Mouse (Mus musculus): ENCODE measurements around the gene Wbp2nl. TPM values are rescaled to one million over a fixed set of nuclear protein-coding genes. Genes with fewer than 3 reads are reported as not detected.

Wbp2nl gene
- polyA plus RNA-seq, 1 experiment from 2014 or later = not detected

DNA sequence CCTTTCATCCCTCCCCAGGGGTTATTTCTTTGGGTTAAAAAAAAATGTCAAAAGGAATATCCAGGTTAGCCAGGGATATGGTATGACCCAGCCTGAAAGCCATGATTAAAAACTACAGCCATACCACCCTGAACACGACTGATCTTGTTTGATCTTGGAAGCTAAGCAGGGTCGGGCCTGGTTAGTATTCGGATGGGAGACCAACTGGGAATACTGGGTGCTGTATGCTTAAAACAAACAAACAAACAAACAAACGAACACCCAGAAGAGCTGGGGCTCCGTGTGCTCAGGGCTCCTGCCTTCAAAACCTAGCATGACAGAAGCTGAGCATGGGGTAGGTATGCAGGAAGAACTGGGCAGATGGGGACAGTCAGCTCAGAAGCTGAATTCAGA, 43.8 kb downstream of the Wbp2nl start:
- Histone ChIP-seq H3K27ac (no peak overlapping the region), H3K4me3 (no peak overlapping the region), H3K27me3 (peaks cover 5% of the 10 kb centered on the region), H3K9me3 (no peaks in the 10 kb centered on the region), H3K4me1 (peaks cover 40% of the 10 kb centered on the region), H3K36me3 (0 out of 2 replicates have a peak, but pooled peaks cover 3% of the 10 kb centered on the region), H3K4me2 (replicated peaks) (peak overlapping the region; percentile 81), H3K9ac (peak overlapping the region; percentile 84; the same call in 1 of the 2 replicates)
- 69% methylated on average over 5 of the region's 5 CpGs for WGBS
- ATAC-seq (ENCODE audit: low FRiP score, low read depth) = no peak

DNA sequence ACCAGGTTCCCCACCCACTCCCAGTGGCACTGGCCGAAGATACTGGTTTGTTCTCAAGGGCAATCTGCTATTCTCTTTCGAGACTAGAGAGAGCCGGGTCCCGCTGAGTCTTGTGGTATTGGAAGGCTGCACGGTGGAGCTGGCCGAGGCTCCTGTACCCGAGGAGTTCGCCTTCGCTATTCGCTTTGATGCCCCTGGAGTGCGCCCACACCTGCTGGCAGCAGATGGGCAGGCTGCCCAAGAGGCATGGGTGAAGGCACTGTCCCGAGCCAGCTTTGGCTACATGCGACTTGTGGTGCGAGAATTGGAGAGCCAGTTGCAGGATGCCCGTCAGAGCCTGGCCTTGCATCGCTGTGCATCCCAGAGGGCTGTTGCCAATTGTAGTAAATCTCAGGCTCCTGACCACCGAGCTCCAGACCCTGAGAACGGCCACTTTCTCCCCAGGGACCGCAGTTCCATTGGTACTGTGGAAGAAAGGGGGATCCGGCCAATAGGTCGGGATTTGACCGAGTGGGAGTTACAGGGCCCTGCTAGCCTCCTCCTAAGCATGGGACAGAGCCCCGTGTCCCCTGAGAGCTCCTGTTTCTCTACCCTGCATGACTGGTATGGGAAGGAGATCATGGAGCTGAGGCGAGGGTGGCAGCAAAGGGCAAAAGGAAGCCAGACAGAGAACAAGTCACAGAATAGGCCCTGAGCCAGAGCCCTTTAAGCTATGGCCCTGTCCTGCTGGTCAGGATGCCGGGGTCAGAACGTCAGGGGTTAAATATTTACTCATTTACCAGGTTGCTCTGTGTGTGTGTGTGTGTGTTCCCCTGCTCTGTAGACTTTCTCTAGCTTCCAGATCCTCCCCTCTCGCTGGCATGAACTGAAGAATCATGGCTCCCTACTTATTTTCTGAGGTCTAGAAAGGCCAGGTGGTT, 44.9 kb downstream of the Wbp2nl start:
- Histone ChIP-seq H3K4me3 (no peak overlapping the region), H3K9me3 (no peaks in the 10 kb centered on the region), H3K9ac (no peak overlapping the region), H3K4me2 (replicated peaks) (no peak overlapping the region), H3K27ac (no peak overlapping the region), H3K27me3 (peaks cover 5% of the 10 kb centered on the region), H3K36me3 (peaks cover 13% of the 10 kb centered on the region), H3K4me1 (peaks cover 37% of the 10 kb centered on the region)
- ATAC-seq (ENCODE audit: low FRiP score, low read depth) = no peak
- WGBS = 88% methylated on average over 27 of the region's 27 CpGs

DNA sequence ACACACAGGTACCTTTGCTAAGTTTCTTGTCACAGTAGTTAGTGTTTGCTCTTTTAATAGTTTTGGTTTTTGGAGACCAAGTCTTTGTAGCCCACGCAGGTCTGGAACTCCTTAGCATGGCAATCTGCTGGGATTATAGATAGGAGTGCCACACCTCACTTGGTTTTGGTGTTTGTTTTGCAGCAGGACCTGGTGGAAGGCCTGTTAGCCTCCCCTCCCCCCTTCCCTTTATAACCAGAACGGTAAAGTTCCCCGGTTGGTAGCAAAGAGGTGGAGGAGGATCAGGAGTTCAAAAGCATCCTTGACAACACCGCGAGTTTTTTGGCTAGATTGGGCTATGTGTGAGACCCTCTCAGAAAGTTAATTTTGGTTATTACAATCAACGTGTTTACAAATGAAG, 46.2 kb downstream of the Wbp2nl start:
- H3K27me3 ChIP-seq = peaks cover 5% of the 10 kb centered on the region
- ATAC-seq (ENCODE audit: low FRiP score, low read depth) = no peak
- no peak overlapping the region for H3K27ac ChIP-seq
- H3K36me3 ChIP-seq = peaks cover 27% of the 10 kb centered on the region
- H3K4me1 ChIP-seq = peaks cover 37% of the 10 kb centered on the region
- no peak overlapping the region for H3K9ac ChIP-seq
- 89% methylated on average over 6 of the region's 6 CpGs for WGBS
- no peaks in the 10 kb centered on the region for H3K9me3 ChIP-seq
- H3K4me2 ChIP-seq (replicated peaks) = no peak overlapping the region
- no peak overlapping the region for H3K4me3 ChIP-seq

DNA sequence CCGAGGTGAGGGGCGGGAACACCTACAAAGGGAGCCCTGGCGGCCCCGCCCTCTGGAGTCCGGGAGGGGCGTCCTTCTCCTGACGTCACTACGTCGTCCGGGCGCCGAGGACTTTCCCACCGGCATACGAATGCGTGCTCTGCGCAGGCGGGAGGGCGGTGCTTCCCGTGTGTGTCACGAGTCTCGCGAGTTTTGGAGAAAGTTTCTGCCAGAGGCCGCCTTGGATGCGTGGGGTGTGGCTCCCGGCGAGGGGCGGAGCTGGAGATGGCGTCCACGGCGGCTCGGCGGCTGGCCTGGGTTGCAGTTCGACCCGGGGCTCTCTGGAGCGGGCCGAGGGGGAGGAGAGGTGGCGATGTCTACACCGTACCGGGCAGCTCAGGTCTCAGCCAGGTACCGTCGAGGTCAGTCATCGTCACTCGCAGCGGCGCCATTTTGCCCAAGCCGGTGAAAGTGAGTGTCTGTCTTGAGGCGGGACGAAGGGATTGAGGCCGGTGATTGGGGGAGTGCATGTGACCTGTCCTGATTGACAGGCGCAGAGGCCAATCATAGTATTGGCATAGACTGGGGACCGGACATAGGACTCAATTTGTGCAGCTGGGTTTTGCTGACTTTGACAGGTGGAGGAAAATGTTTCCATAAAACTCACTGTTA, 47.2 kb downstream of the Wbp2nl start:
- peak overlapping the region; percentile 89 for H3K4me2 ChIP-seq (replicated peaks)
- WGBS = under 1% methylated on average over 51 of the region's 51 CpGs
- peaks cover 37% of the 10 kb centered on the region for H3K36me3 ChIP-seq
- H3K9ac ChIP-seq = peak overlapping the region; percentile 68
- peaks cover 32% of the 10 kb centered on the region for H3K4me1 ChIP-seq
- H3K4me3 ChIP-seq = peak overlapping the region; percentile 65
- peak; percentile 98 for ATAC-seq (ENCODE audit: low FRiP score, low read depth)
- H3K27ac ChIP-seq = peak overlapping the region; percentile 81; the same call in 1 of the 2 replicates
- no peaks in the 10 kb centered on the region for H3K9me3 ChIP-seq
- no peaks in the 10 kb centered on the region for H3K27me3 ChIP-seq

DNA sequence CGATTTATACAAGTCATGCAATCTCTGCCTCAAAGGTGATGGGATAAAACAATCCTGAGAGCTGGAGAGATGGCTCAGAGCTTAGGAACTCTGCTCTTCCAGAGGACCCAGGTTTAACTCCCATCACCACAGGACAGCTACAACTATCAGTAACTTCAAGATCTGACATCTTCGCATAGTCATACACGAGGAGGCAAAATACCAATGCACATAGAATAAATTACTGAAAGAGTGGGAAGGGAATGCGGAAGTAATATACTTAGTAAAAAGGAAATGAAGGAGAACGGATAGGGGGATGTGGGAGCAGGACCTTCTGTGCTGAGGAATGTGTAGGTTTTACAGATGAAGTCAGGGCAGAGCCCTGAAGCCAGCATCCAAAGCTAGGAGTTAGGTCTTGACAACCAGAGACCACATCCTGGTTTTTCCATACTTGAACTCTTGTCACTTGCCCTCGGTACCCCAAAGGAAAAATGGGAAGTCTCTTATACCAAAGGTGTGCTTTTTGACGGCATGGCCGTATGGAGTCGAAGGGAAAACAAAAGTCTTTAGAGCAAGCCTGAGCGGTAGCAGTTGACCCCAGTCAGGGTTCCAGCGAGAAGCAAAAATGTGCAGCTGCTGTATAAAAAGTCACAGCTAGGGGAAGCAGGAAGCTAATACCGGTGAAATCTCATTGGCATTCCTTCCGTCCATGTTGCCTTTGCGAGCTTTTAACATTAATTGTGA, 48.0 kb downstream of the Wbp2nl start:
- Histone ChIP-seq H3K27ac (peak overlapping the region; percentile 22; the same call in 1 of the 2 replicates), H3K27me3 (no peaks in the 10 kb centered on the region), H3K4me2 (replicated peaks) (peak overlapping the region; percentile 89), H3K4me3 (peak overlapping the region; percentile 65), H3K9me3 (no peaks in the 10 kb centered on the region), H3K9ac (peak overlapping the region; percentile 68), H3K4me1 (peaks cover 27% of the 10 kb centered on the region), H3K36me3 (peaks cover 41% of the 10 kb centered on the region)
- 58% methylated on average over 14 of the region's 14 CpGs for WGBS
- no peak for ATAC-seq (ENCODE audit: low FRiP score, low read depth)

DNA sequence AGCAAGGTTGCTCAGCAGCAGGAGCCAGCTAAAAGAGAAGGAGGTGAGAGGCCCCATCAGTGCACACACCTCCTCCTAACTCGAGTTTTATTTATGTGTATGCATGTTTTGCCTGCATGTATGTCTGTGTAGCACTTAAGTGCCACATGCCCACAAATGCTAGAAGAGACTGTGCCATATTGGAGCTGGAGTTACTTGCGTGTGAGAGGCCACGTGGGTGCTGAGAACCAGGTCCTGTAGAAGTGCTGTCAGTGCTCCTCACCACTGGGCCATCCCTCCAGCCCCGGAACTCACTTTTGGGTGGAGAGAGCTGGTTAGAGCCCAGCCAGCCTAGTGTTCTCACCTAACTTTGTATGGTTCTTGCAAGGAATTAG, 48.5 kb downstream of the Wbp2nl start:
- WGBS = 79% methylated on average over 4 of the region's 4 CpGs
- Histone ChIP-seq H3K4me2 (replicated peaks) (peak overlapping the region; percentile 89), H3K27ac (no peak overlapping the region), H3K9ac (peak overlapping the region; percentile 68), H3K36me3 (peaks cover 41% of the 10 kb centered on the region), H3K4me1 (peaks cover 27% of the 10 kb centered on the region), H3K27me3 (no peaks in the 10 kb centered on the region), H3K9me3 (no peaks in the 10 kb centered on the region), H3K4me3 (peak overlapping the region; percentile 65)
- ATAC-seq (ENCODE audit: low FRiP score, low read depth) = no peak

DNA sequence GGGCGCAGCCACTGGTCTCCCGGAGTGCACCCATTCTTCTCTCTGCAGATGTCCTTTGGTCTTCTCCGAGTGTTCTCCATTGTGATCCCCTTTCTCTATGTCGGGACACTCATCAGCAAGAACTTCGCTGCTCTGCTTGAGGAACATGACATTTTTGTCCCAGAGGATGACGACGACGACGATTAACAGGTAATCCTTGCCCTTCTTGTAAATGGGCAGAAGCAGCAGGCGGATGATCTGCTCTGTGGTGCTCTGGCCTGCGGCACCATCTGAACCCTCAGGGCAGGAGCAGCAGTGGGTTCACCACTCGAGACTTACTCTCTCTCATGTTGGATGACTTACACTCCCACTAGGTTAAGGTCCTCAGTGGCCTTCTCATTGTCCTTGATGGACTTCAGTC, 49.1 kb downstream of the Wbp2nl start:
- ATAC-seq (ENCODE audit: low FRiP score, low read depth) = no peak
- Histone ChIP-seq H3K27me3 (no peaks in the 10 kb centered on the region), H3K9ac (no peak overlapping the region), H3K4me3 (no peak overlapping the region), H3K4me2 (replicated peaks) (peak overlapping the region; percentile 89), H3K27ac (no peak overlapping the region), H3K36me3 (peaks cover 41% of the 10 kb centered on the region), H3K9me3 (no peaks in the 10 kb centered on the region), H3K4me1 (peaks cover 28% of the 10 kb centered on the region)
- WGBS = 92% methylated on average over 12 of the region's 12 CpGs

DNA sequence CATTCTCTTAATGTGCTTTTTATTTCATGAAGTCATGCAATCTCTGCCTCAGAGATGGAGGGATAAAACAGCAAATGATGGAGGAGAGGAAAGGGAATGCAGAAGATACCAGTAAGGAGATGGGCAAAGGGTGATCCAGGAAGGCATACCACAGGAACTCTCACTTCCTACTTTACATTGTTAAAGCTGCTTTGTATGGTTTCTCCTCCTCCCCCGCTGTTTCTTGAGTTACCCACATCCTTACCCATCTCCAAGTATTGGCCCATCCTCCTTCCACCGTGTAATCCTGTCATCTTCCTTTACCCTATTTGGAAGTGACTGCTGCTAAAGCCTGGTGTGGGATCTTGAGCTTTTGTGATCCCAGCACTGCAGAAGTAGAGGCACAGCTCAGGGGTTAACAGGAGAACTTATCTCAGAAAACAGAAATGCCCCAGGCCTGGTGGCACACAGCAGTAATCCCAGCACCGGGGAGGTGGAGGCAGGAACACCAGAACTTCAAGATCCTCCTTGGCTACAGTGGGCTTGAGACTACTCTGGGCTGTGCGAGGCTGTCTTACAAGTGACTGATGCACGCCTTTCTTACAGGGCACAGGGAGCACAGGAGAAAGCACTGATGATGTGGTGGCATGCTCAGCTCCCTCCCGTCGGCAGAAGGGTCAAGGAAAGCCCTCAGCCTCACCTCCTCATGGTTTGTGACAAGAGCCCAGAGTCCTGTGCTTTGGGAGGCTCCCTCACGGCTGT, 49.7 kb downstream of the Wbp2nl start:
- Histone ChIP-seq H3K9ac (no peak overlapping the region), H3K4me3 (no peak overlapping the region), H3K4me1 (peaks cover 34% of the 10 kb centered on the region), H3K27ac (no peak overlapping the region), H3K36me3 (peaks cover 41% of the 10 kb centered on the region), H3K27me3 (no peaks in the 10 kb centered on the region), H3K9me3 (no peaks in the 10 kb centered on the region), H3K4me2 (replicated peaks) (peak overlapping the region; percentile 89; the same call in 1 of the 2 replicates)
- WGBS = 91% methylated on average over 8 of the region's 8 CpGs
- ATAC-seq (ENCODE audit: low FRiP score, low read depth) = no peak

DNA sequence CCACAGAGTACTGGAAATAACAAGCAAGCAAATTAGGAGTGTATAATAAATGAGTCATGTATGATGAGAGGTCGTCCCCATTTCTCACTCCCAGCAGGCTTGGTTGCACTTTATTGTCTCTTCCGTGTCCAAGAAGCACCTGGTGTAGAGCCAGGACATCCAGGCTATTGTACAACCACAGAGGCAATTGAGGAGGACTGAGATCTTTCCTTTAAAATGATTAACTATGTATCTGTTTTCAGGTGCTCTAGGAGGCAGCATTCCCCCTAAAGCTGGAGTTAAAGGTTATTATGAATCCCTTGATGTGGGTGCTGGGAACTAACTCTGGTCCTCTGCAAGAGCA, 50.2 kb downstream of the Wbp2nl start:
- Histone ChIP-seq H3K4me3 (no peak overlapping the region), H3K27ac (no peak overlapping the region), H3K9ac (no peak overlapping the region), H3K27me3 (no peaks in the 10 kb centered on the region), H3K4me1 (peaks cover 35% of the 10 kb centered on the region), H3K36me3 (peaks cover 41% of the 10 kb centered on the region), H3K9me3 (no peaks in the 10 kb centered on the region), H3K4me2 (replicated peaks) (no peak overlapping the region)
- ATAC-seq (ENCODE audit: low FRiP score, low read depth) = no peak
- WGBS = 86% methylated on average over 2 of the region's 2 CpGs

DNA sequence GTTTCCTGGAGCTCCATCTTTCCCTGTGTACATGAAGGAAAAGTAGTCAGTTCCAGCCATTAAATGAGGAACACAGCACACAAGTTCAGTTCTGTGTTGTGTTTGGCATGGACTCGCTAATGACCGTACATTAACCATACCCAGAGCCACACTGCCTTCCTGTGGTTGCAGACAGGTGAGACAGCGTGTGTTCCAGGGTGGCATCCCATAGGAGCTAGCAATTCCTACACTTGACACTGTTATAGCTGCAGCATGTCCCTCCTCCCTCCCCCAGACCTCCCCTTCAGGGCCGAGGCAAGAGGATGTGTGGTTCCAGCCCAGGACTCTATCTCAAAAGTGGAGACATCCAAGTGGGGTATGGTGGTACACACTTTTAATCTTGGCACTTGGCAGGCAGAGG, 51.6 kb downstream of the Wbp2nl start:
- Histone ChIP-seq H3K4me2 (replicated peaks) (no peak overlapping the region), H3K4me3 (no peak overlapping the region), H3K36me3 (peaks cover 41% of the 10 kb centered on the region), H3K9me3 (no peaks in the 10 kb centered on the region), H3K4me1 (peaks cover 39% of the 10 kb centered on the region), H3K27ac (no peak overlapping the region), H3K9ac (no peak overlapping the region), H3K27me3 (no peaks in the 10 kb centered on the region)
- WGBS = 85% methylated on average over 4 of the region's 4 CpGs
- no peak for ATAC-seq (ENCODE audit: low FRiP score, low read depth)

DNA sequence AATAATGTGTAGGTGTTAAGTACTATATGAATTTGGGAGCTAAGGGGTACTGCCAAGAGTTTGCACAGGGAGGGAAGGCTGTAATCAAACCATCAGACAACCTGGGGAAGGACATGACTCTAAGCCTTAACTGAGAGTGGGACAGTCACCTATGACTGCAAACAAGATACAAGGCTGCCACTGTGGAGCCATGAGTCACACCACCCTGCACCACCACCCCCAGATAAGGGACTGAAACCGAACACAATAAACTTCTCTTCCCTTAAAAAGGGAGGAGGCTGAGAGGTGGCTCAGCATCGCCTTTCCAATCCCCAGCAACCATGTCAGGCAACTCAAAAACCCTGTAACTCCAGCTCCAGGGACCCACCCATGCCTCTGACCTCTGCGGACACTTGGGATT, 52.7 kb downstream of the Wbp2nl start:
- H3K27ac ChIP-seq = no peak overlapping the region
- ATAC-seq (ENCODE audit: low FRiP score, low read depth) = no peak
- 82% methylated on average over 3 of the region's 3 CpGs for WGBS
- no peak overlapping the region for H3K9ac ChIP-seq
- H3K4me3 ChIP-seq = no peak overlapping the region
- peaks cover 41% of the 10 kb centered on the region for H3K36me3 ChIP-seq
- no peaks in the 10 kb centered on the region for H3K9me3 ChIP-seq
- H3K4me2 ChIP-seq (replicated peaks) = no peak overlapping the region
- peaks cover 38% of the 10 kb centered on the region for H3K4me1 ChIP-seq
- no peaks in the 10 kb centered on the region for H3K27me3 ChIP-seq

Measured in limb, embryonic 13.5 days (tissue).